Comparison of ENCODE assay signal across 18 mouse cellular contexts in the genomic region with DNA sequence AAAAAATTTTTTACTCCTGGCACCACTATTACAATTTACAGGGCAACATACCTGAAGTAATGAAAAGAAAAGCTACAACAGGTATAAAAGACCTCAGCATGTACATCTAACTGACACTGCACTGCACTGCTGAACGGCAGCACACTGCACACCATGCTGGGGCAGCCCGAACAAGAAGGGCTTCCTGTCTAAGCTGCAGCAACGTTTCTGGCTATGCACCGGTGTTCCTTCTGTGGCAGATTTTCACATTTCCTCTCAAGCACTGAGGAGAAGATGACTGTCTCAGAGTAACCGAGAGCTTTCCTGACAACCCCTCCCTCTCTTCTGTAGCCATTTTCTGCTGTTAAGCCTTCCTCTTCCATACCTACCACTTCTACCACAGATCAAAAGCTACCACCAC. TPM values are rescaled to one million over a fixed set of nuclear protein-coding genes. Genes with fewer than 3 reads are reported as not detected.
A peak's percentile ranks its signal among the peaks of the same experiment; 100 is the strongest.
DNase-seq lines count a peak whose midpoint lies in the region; TF ChIP-seq lines count a peak whose summit lies in the region.
"Had no signal": no experiment of that assay in that cellular context is flagged by ENCODE, and none has a peak within 500 bp of the region (broad histone marks: within the 10 kb centered on the region; RNA-seq: fewer than 3 reads in every experiment).

No protein-coding gene starts in this region.

- intact Hi-C loops in left cerebral cortex, adult 2 months (cut with DNase I): no loop called here
- intact Hi-C loops in gastrocnemius, postnatal 14 days (cut with DNase I; ENCODE audit: low total_unique reads): no loop called here

- 0 out of 2 replicates have a peak overlapping the region, but pooled peaks have one; percentile 15 for H3K27ac ChIP-seq in left cerebral cortex, adult 2 months
- H3K27ac ChIP-seq: embryonic facial prominence, embryonic 13.5 days; gastrocnemius, adult 2 months had no signal

- TF ChIP-seq CTCF in left cerebral cortex, adult 2 months (IDR thresholded peaks at IDR 0.05): no peak

- no peak for DNase-seq in left cerebral cortex, adult 2 months (ENCODE audit: extremely low spot score in 1 of 2, low spot score in 2 of 2)
- no peak for DNase-seq in left cerebral cortex, adult 8-10 months (ENCODE audit: low spot score in 2 of 2)
- peak; percentile 28 for DNase-seq in induced T-regulatory cell, adult 2 months (ENCODE audit: low read depth)
- DNase-seq in thymus, postnatal 0 days (ENCODE audit: low spot score): peak; percentile 56
- DNase-seq in gastrocnemius, postnatal 14 days: no peak
- DNase-seq in urinary bladder, postnatal 4 days (ENCODE audit: low spot score in 2 of 2): no peak
- DNase-seq in retina, postnatal 1 day: no peak
- DNase-seq: adrenal gland, postnatal 10 days; cerebellum, adult 11 months; forebrain, postnatal 0 days; gastrocnemius, adult 2 months; heart, postnatal 4 days; kidney, adult 8-10 months; kidney, postnatal 4 days; layer of hippocampus, postnatal 36 days; left cerebral cortex, postnatal 4 days; lung, adult 18-20 months had no signal

- no peak overlapping the region for H3K4me3 ChIP-seq in left cerebral cortex, adult 2 months
- H3K4me3 ChIP-seq: embryonic facial prominence, embryonic 13.5 days; gastrocnemius, adult 2 months had no signal

RNA-seq across cellular contexts. Expression of gene Mpzl1, which starts 21.6 kb away (rescaled TPM):
- 10 to 100 TPM; 24.0 to 24.8 TPM for total RNA-seq in left cerebral cortex, adult 2 months (2021)
- 10 to 100 TPM; 25.9 to 34.9 (median 28.8) TPM for total RNA-seq in left cerebral cortex, adult 8-10 months (2022)
- 17.4 and 17.8 TPM in 2 replicates for polyA plus RNA-seq in thymus, postnatal 0 days (2015; fragmentation: Nextera tagmentation; extraction: Ambion mirVana)
- total RNA-seq in gastrocnemius, postnatal 14 days (2021): 10 to 100 TPM; 23.8 to 25.6 TPM

Comparison
In these comparisons a context has a peak if more than half of its experiments do, and no peak if none do; other contexts are left out.
1. DNase-seq: peak in induced T-regulatory cell, adult 2 months (single experiment) and thymus, postnatal 0 days (single experiment); none in left cerebral cortex, adult 2 months (0 of 2), left cerebral cortex, adult 8-10 months (0 of 2), gastrocnemius, postnatal 14 days (single experiment), urinary bladder, postnatal 4 days (0 of 2) and retina, postnatal 1 day (single experiment).